Mouse (Mus musculus) layer of hippocampus, postnatal 10 days (tissue): Measurements from ENCODE around the gene Pard3. TPM values are rescaled to one million over a fixed set of nuclear protein-coding genes. Genes with fewer than 3 reads are reported as not detected.

ENCODE experiments used
- DNase-seq, 2 experiments: peaks; one replicate each; pipeline ENCODE4 v3.0.0; 2021; ENCODE audit warnings: low spot score in 2 of 2
- total RNA-seq, 2 experiments: library from RNA; stranded (reverse); gene quantifications; 2 replicates each; pipeline ENCODE4 v1.2.3; 2021

The Pard3 gene
- total RNA-seq, 2 experiments from 2014 or later = 26.2 to 27.8 TPM

DNA sequence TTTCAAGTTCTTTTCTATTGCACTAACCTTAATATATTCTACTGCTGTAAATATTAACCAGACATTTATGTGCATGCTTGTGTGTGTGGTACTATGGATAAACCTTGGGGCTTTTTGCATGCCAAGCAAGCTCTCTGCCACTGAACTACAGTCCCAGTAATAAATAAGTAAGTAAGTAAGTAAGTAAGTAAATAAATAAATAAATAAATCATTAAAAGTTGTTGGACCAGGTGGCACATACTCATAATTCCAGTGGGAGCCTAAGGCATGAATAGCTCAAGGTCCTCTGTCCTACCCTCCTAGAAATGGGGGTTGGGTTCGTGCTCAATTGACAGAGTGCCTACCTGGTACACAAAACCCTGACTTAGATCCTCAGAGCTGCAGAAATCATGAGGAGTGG lies 400.6 kb downstream of the Pard3 start:
- DNase-seq = no peak

DNA sequence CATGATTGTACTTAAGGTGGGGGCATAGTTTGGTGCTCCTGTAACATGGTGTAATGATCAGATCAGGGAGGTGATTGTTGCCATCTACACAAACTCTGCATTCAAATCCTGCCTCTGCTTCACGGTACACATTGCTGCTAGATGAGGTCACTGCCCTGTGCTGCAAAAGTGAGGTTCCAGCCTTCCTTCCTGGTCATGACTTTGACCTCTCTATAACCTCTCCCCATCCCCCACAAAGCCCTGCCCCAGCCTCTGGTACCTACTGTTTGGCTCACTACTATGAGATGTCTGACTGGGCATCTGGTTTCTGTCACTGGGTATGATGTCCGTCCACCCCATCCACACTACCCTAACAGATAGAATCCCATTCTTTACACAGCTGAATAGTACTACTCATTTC lies 408.5 kb downstream of the Pard3 start:
- no peak for DNase-seq

DNA sequence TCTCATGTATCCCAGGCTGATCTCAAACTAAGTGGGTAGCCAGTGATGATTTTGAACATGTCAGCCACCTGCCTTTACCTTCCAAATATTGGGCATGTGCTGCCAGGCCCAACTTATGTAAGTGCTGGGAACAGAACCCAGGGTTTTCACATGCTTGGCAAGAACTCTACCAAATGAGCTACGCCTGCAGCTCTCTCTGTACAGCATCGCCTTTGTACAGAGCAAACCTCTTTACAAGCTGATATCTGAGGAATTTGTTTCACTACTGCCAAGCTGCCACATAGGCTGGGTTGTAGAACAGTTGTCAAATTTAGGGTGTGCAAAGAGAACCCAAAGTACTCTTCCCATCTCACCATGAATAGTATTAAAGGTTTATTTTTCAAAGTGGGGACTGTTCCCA lies 416.3 kb downstream of the Pard3 start:
- no peak for DNase-seq

DNA sequence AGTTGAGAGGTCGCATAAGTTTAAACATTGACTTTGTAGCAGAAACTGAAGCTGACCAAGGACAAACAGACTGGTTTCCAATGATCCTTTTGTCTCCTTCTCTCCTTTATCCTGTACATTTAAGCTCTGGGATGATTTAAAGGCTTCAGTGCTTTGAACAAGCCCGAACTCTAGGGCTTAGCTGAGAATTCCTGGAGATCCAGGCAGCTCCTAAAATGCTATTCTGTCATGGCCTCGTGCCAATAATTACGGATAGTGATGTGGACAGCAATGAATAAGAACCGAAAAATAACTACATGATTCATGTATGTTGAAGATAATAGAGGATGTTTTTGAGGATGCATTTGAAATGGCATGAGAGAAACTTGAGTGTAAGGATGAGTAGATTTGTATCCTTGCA lies 421.9 kb downstream of the Pard3 start:
- no peak for DNase-seq

DNA sequence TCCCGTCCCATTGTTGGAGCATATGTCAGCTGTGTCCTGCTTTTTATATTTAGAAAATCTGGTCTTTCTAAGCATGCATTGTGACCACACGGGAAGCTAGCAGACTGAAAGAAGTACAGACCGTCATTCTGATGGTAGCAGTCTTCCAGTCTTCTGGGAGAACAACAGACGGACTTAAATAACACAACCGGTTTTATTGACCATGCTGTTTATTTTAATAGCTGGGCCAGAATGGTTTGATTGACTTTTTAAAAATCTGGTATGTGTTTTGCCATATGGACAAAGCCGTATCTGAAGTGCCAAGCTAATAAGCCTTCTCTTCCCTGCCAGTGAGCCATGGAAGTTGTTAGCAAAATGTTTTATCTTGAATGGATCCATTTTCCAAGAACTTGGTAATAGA lies 428.3 kb downstream of the Pard3 start:
- DNase-seq = no peak

DNA sequence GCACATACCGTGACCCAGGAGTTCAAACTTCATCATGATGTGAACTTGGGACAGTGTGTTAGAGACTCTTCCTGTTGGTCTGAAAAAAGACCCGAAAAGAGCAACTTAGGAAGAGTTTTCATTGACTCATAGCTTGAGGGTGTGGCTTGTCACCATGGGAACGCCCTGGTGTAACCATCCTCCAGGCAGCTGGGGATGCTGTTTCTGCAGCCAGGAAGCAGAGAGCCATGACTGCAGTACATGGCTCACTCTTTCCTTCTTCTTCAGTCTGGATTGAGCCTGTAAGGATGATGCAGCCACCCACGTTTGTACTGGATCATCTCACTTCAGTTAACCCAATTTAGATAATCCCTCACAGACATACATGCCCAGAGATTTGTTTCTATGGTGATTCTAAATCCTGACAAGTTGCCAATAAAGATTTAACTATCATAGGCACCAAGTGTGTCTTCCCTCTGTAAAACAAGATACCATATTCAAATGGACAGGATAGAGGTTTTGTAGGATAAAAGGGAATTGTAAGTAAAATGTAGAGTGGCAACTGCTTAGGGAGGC lies 431.6 kb downstream of the Pard3 start:
- DNase-seq = no peak

DNA sequence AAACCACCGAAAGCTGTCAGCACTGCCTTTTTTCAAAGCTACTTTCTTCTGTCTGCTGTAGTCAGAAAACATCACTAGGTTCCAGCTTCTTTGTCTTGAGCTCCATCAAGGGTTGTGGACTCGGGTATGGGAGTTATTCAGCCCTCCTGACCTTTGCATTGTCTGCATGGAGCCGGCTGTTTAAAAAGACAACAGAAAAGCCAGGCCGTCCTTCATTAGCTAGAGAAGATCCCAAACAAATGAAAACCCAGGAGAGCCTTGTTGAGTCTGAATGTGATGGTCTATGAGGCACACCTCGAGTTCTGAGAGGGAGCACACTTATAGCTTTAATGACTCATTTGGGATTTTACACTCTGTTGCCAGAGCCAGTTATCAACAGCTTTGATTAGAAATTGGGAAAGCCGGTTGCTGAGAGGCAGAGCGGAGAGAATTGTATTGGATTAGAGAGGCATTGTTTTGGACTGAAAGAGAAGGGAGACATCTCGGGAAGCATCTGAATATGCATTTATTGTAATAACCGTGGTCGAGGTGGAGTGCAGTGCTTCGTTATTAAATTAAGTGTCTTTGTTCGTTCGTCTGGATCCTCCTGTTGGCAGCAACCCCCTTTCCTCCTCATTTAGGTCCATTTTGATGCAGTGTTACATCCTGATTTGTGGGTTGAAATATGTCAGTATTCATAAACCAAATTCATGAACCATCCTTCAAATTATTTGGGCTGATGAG lies 435.5 kb downstream of the Pard3 start:
- peak in 1 of 2 experiments; percentile 30 for DNase-seq

DNA sequence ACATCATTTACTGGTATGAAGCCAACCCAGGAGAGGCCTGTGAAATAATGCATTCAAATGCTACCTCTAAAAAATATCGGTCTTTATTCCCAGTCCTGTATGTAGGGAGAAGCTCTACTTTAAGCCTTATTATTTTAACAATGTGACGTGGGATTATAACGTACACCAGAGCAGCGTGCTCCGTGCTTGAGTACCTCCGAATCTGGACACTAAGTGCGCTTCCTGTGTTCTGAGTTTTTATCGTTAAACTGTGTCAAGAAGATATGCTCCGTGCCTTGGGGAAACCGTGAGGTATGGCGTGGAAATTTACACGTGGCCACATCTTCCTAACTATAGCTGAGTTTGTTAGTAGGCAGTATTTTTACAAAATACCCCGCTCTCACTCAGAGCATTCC lies 436.0 kb downstream of the Pard3 start:
- DNase-seq = no peak

DNA sequence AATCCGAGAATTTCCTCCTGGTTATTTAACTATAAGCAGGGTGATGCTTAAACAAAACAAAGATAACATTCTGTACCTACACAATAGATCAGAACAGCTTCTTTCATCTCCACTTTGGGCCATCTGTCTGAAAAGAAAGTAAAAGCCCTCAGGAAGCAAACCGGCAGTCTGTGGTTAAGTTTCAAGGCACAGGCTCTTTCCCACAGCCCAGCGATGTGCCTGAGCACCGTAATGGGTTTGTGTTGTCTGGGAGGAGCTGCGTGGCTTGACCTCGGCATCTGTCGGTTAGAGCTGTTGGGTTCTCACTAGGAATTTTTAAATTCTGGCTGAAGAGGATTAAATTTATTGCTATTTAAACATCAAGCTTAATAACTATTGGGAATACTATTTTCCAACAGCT lies 436.5 kb downstream of the Pard3 start:
- no peak for DNase-seq

DNA sequence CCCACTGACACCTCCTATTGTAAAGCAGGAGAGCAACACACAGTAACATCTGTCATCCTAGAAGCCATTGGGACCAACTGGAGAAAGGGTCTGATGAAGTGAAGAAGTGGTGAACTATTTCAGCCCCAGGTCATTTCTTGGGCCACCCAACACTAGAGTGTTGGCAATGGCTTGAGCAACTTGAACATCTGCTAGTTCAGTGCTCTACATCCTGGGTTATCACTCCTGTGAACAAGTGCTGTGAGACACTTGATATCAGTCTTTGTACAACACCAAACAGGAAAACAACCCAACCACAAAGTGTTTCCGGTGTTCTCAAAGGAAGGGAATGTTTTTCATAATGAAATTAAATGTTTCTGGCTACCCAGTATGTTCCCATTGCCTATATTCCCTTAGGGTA lies 438.1 kb downstream of the Pard3 start:
- DNase-seq = no peak

DNA sequence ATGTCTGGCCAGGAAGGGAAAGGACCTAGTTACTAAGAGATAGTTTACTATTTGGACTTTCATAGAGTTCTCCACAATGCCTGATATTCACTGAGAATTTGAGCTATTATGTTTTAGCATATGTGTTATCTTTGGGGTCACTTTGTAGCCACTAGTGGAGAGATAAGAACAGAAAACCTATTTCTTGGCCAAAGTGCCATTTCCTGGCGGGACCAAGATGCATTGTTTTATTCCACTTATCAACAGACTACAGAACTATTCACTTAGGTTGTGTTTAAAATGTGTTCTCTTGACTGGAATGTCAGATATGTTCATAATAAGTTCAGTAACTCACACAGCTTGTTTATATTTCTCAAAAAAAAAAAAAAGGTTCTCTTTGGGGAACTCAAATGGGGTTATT lies 441.6 kb downstream of the Pard3 start:
- no peak for DNase-seq

DNA sequence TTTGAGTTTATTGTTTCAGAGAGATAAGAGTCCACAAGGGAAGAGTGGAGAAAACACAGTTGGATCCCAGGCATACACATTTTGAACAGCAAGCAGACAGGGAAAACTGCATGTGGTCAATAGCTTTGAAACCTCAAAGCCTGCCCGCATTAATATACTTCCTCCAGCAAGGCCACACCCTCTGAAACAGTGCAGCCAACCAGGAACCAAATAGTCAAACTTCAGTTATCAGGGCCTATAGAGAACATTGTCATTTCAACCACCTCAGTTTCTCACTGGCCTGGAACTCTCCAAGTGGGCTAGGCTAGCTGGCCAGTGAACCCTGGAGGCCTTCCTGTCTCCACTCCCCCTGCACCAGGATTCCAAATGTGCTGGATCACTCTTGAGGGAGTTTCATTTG lies 442.6 kb downstream of the Pard3 start:
- DNase-seq = no peak

DNA sequence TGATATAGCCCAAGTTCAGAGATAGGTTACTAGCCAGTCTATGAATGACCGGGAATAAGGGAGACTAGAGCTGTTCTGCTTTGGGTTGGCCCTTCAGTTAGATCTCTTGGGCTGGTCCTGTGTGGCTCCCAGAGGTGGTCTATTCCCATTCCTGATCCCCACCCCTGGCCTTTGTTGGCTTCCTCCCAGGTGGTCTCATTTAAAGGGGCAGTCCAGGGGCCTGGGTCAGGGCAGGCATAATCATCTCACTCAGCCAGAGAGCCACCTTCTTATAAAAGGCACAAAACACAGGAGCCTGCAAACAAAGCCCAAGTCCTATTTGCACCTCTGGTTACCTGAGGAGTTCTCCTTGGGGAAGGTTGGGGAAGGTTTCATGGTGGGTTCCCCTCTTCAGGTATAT lies 447.6 kb downstream of the Pard3 start:
- DNase-seq = no peak

DNA sequence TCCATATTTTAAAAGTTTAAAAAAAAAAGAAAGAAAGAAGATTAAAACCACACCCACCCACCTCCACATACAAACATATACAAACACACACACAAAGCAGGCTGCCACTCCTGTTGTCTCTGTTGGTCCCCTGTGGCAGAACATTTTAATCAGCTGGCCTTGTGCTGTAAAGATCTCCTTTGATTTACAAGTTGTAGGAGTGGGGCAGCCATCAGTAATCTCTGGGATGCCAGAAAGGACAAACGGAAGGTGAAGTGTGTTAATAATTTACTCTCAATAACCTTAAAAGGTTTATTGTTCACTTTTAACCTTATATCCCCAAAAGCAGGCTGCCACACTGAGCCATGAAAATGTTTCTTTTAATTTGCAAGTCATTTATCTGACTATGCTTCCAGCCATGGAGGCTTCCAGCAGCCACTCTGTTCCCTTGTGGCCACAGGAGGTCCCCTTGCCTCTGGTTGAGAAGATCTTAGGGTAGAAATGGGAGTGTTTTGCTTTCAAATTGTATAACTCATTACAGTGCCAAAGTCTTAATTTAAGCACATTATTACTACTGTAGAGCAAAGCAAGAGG lies 448.4 kb downstream of the Pard3 start:
- DNase-seq = no peak

DNA sequence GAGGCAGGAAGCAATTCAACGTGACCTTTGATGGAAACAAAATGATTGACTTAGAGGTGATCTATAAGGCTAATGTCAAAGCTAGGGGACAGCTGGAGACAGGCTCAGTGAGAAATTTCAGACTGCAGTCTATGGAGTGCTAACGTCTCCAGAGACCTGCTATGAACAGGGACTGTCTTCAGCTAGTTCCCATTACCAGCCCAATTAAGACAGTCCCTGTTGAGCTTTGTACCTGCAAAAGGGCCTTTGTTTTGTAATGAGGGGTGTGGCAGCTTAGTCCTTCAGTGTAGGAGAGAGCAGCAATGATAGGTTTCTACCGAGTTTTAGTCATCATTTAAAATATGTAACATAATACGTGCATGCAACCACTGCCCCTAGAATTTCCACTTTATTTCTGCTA lies 448.9 kb downstream of the Pard3 start:
- DNase-seq = no peak

DNA sequence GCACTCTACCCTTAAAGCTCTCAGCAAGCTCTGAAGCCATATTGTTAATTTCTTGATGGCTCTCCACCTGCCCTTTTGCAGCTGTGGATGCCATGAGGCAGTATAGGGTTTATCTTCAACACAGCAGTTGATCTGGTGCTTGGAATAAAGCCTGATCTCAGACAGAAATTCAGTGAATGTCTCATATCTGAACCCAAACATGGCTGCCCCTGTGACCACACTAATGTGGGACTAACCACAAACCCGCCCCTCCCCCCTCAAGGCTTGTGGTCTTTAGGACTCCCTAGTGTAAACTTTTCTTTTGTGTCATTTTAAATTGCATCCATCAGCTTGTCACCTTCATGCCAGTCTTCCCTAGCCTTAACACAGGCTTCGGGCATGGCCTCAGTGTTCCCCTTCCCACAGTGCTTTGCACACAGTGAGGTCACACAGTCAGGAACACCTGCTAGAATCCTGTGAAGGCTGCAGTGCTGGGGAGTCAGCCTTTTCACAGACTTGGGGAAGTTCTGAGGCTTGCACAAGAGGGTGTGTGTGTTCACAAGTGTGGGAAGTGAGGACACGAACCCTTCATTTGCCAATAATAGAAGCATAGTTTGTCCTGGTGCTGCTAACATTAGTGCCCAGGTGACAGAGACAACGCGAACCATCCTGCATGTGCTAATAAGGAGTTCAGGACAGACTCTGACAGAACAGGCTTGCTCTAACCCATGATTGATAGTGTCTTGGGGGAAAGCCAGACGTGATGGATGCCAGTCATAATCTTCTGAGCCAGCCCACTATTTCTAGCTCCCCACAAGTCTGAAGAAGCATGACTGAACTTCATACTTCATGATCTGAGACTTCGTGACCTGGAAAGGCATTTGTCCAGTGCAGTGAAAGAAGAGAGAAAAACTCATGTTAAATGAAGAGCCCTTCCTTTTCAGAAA lies 451.4 kb downstream of the Pard3 start:
- no peak for DNase-seq

DNA sequence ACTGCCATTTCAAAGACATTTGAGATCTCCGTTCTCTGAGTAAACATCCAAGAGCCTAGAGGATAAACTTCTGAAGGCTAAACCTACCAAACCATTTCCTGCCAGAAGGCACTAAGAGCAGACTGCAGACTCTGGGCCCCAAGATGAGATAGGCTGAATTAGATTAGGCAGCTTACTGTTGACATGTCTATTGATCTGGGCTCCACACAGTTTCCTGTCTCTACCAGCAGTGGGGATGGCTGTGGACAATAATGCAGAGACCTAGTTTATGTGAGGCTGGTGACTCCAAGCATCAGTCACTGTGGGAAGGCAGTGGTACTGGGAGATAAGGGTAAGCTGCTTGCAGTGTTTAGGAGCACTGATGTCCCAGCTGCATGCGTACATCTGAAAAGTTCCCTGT lies 452.4 kb downstream of the Pard3 start:
- DNase-seq = no peak

DNA sequence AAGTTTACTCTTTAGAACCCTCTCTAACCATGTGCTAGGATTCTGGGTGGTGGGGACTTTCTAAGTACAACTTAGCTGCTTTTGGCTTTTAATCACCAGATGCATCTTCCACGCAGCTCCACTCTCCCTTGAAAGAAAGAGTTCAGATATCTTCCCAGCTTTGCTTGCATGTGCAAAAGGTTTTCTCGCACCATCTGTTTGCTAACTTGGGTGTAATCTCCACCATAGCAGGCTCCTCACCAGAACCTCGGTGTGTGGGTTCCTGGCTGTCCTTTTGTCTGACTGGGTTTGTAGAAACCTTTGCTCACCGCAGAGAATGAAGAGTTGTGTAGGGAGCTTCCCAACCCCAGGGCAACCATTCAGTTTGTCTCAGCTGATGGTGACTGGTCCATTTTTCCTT lies 462.0 kb downstream of the Pard3 start:
- DNase-seq = no peak

DNA sequence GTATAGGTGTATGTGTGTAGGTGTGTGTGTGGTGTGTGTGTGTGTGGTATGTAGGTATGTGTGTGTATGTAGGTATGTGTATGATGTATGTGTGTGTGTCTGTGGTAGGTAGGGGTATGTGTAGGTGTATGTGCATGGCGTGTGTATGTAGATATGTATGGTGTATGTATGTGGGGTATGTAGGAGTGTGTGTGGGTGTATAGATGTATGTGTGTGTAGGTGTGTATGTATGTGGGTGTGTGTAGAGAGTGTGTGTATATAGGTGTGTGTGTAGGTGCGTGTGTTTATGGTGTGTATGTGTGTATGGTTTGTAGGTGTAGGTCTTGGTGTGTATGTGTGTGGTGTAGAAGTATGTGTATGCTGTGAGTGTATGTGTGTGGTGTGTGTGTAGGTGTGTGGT lies 464.6 kb downstream of the Pard3 start:
- DNase-seq = no peak

DNA sequence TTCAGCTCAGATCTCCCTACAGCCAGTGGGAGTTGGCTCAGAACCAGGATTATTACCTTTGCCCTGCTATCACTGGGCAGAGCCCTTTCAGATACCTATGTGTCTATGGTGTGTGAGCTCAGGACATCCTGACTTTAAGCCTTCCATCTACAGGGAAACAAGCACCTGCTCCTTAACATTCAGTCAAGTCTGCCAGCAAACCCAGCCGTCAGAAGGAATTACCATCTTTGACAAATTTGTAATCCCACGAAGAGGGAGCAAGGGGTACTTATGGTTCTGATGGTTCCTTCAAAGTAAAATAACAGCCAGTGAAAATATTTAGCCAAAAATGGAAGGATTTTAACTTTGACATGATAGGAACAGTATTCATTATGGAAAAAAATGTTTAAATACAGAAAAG lies 466.1 kb downstream of the Pard3 start:
- DNase-seq = no peak

DNA sequence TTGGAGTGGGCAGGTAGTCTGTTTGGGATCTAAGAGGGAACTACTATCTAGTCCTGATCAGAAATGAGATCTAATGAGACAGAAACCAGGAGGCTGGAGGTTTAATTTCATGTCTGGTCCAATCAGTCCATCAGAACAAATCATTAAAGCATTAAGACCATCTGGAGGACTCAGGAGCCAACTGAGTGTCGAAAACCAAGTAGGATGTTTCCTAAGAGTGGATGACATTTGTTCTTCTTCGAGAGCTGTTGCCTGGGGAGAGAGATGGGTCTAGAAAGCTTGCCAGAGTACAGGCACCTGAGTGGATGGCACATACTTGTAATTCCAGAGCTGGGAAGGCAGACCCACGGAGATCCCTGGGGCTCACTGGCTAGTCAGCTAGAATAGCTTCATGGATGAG lies 468.2 kb downstream of the Pard3 start:
- DNase-seq = no peak

DNA sequence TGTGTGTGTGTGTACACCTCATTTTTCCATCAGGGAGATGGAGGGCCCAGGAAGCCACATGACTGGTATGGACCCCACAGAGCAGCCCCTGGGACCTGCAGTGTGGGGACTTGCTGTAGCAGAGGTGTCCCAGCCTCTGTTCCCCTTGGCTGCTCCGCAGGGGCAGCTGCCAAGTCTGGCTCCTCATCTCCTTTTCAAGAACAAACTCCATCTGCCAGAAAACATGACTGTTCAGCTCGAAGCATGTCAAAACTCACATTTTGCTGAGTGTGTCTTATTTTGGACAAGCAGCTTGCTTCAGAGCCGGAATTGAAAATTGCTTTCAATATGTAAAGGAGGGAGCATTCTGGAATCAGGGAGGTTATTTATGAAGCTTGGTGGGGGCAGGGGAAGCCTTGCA lies 471.1 kb downstream of the Pard3 start:
- peak; percentile 15 to 24 for DNase-seq
